Mouse (Mus musculus) ES-Bruce4 (cell line): ENCODE data around the gene Hnf1b.

Experiments used
- CTCF ChIP-seq: IDR thresholded peaks from one replicate; pipeline ENCODE4 v1.8.1; 2011; ENCODE audit warnings: low read depth, low read length
- POLR2A ChIP-seq: IDR thresholded peaks from one replicate; pipeline ENCODE4 v1.8.1; 2011; ENCODE audit warnings: low read length; ENCODE audit not compliant: insufficient read depth

DNA sequence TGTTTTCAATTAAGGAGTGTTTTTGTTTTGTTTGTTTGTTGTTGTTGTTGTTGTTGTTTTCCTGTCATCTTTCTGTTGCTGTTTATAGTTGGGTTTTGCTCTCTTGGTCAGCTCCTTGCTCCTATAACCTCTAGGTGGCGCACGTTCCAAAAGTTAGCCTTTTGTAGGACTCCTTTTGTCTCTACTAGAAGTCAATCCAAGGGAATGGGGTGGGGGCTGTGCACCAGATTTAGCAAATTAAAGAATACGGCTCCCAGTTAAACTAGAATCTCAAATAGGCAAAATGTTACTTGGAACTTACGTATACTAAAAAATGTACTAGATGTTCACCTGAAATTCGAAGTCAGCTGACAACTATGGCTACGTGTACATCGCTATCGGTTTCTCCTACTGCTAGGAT, 47.7 kb upstream of the Hnf1b start:
- TF ChIP-seq CTCF, result peak; percentile 7
- TF ChIP-seq POLR2A, result no peak
